Mouse (Mus musculus): Measurements from ENCODE around the gene Gm11239.
"Not testable (repeated sequence)": the region's sequence is repeated elsewhere in the genome, so short reads cannot be mapped to it uniquely, and the experiment has no call there.

GRCm38 (mm10) chr4:73637821-73638220 is 30.3 kb upstream of the Gm11239 start, which contains the start of gene Gm11236:
- not testable (repeated sequence) for TF ChIP-seq GATA1 (IDR thresholded peaks at IDR 0.05; ENCODE audit: borderline replicate concordance, low read length); FLI1 (IDR thresholded peaks at IDR 0.05; ENCODE audit: low read length)
